Comparison of ENCODE assay signal across 12 mouse cellular contexts in genomic region chr11:60837644-60838406, GRCm38 (mm10). TPM values are rescaled to one million over a fixed set of nuclear protein-coding genes. Genes with fewer than 3 reads are reported as not detected.
A peak's percentile ranks its signal among the peaks of the same experiment; 100 is the strongest.
DNase-seq lines count a peak whose midpoint lies in the region; ATAC-seq and TF ChIP-seq lines count a peak whose summit lies in the region.
"Had no signal": no experiment of that assay in that cellular context is flagged by ENCODE, and none has a peak within 500 bp of the region (broad histone marks: within the 10 kb centered on the region; RNA-seq: fewer than 3 reads in every experiment).

No protein-coding gene starts in this region.

- no peak for TF ChIP-seq POLR2A in bone marrow macrophage, adult 2 months (IDR thresholded peaks at IDR 0.05; ENCODE audit: borderline replicate concordance, low read depth, low read length)

- TF ChIP-seq CTCF in bone marrow macrophage, adult 2 months (IDR thresholded peaks at IDR 0.05; ENCODE audit: low read depth, low read length), result no peak

- peak; percentile 67 for ATAC-seq in megakaryocyte progenitor cell, adult 5-6 weeks (replicated peaks; ENCODE audit: poor library complexity)
- no peak for ATAC-seq in midbrain, embryonic 11.5 days (ENCODE audit: low FRiP score)
- ATAC-seq in hindbrain, embryonic 11.5 days (ENCODE audit: low FRiP score), result no peak

- H3K36me3 ChIP-seq in midbrain, embryonic 11.5 days (ENCODE audit: control insufficient read depth, insufficient read depth, low read length), result no peaks in the 10 kb centered on the region
- no peaks in the 10 kb centered on the region for H3K36me3 ChIP-seq in hindbrain, embryonic 11.5 days (ENCODE audit: control insufficient read depth, insufficient read depth, low read length)
- H3K36me3 ChIP-seq: limb, embryonic 12.5 days had no signal

- DNase-seq in kidney, adult 8-10 months, result peak; percentile 16 to 44
- DNase-seq in kidney, adult 18-20 months, result no peak
- DNase-seq in large intestine, adult 2 months (ENCODE audit: low read depth, low spot score), result peak; percentile 54
- no peak for DNase-seq in ovary, postnatal 10 days (ENCODE audit: low spot score)
- no peak for DNase-seq in midbrain, embryonic 11.5 days (ENCODE audit: low spot score, missing footprints)
- DNase-seq in hindbrain, embryonic 11.5 days (ENCODE audit: low spot score), result no peak
- DNase-seq: cerebellum, adult 9-10 months had no signal

- H3K9me3 ChIP-seq in midbrain, embryonic 11.5 days (ENCODE audit: control insufficient read depth, low read length), result no peaks in the 10 kb centered on the region
- H3K9me3 ChIP-seq in hindbrain, embryonic 11.5 days (ENCODE audit: control insufficient read depth, low read length), result no peaks in the 10 kb centered on the region
- H3K9me3 ChIP-seq: forebrain, embryonic 10.5 days; heart, embryonic 10.5 days; limb, embryonic 12.5 days had no signal

- H3K4me2 ChIP-seq in midbrain, embryonic 11.5 days, result no peak overlapping the region
- H3K4me2 ChIP-seq in hindbrain, embryonic 11.5 days (replicated peaks; ENCODE audit: low read depth, low read length), result no peak overlapping the region
- H3K4me2 ChIP-seq: limb, embryonic 12.5 days had no signal

- peaks cover 70% of the 10 kb centered on the region for H3K4me1 ChIP-seq in bone marrow macrophage, adult 2 months (ENCODE audit: control insufficient read depth, insufficient read depth, low read length)
- H3K4me1 ChIP-seq in midbrain, embryonic 11.5 days (ENCODE audit: control insufficient read depth, insufficient read depth, low read length), result no peaks in the 10 kb centered on the region
- no peaks in the 10 kb centered on the region for H3K4me1 ChIP-seq in hindbrain, embryonic 11.5 days (replicated peaks; ENCODE audit: control insufficient read depth, insufficient read depth, low read length)
- H3K4me1 ChIP-seq: heart, embryonic 10.5 days; limb, embryonic 12.5 days had no signal

- H3K27ac ChIP-seq in bone marrow macrophage, adult 2 months (ENCODE audit: insufficient read depth, low read depth, low read length), result peak overlapping the region; percentile 89
- no peak overlapping the region for H3K27ac ChIP-seq in midbrain, embryonic 11.5 days (ENCODE audit: low read depth, low read length)
- no peak overlapping the region for H3K27ac ChIP-seq in hindbrain, embryonic 11.5 days (ENCODE audit: low read depth, low read length)
- H3K27ac ChIP-seq: forebrain, embryonic 10.5 days; heart, embryonic 10.5 days; limb, embryonic 12.5 days had no signal

- WGBS in large intestine, adult 2 months, result 34% methylated on average over 10 of the region's 10 CpGs
- WGBS in midbrain, embryonic 11.5 days, result 94% methylated on average over 10 of the region's 10 CpGs
- WGBS in hindbrain, embryonic 11.5 days, result 96% methylated on average over 10 of the region's 10 CpGs

- H3K27me3 ChIP-seq in midbrain, embryonic 11.5 days (ENCODE audit: control insufficient read depth, insufficient read depth, low read length), result no peaks in the 10 kb centered on the region
- no peaks in the 10 kb centered on the region for H3K27me3 ChIP-seq in hindbrain, embryonic 11.5 days (ENCODE audit: control insufficient read depth, insufficient read depth, low read length)
- H3K27me3 ChIP-seq: limb, embryonic 12.5 days had no signal

- no peak overlapping the region for H3K4me3 ChIP-seq in bone marrow macrophage, adult 2 months (ENCODE audit: insufficient read depth, low read length)
- no peak overlapping the region for H3K4me3 ChIP-seq in midbrain, embryonic 11.5 days (ENCODE audit: low read depth, low read length)
- H3K4me3 ChIP-seq in hindbrain, embryonic 11.5 days (ENCODE audit: low read depth, low read length), result no peak overlapping the region
- H3K4me3 ChIP-seq: forebrain, embryonic 10.5 days; heart, embryonic 10.5 days; limb, embryonic 12.5 days had no signal

- H3K9ac ChIP-seq in midbrain, embryonic 11.5 days (ENCODE audit: low read length), result no peak overlapping the region
- no peak overlapping the region for H3K9ac ChIP-seq in hindbrain, embryonic 11.5 days (ENCODE audit: low read depth, low read length)
- H3K9ac ChIP-seq: limb, embryonic 12.5 days had no signal

RNA-seq across cellular contexts. Expression of gene Dhrs7b, which starts 7.4 kb away (rescaled TPM):
- 20.4 and 20.6 TPM in 2 replicates for polyA plus RNA-seq in bone marrow macrophage, adult 2 months (2012; ENCODE audit: insufficient read depth, insufficient read length, missing spikeins)
- 47.6 and 49.2 TPM in 2 replicates for polyA plus RNA-seq in large intestine, adult 2 months (2012; rRNA removed)
- total RNA-seq in megakaryocyte progenitor cell, adult 5-6 weeks (2015), result 14.4 and 15.3 TPM in 2 replicates
- 14.2 and 19.3 TPM in 2 replicates for total RNA-seq in megakaryocyte progenitor cell, adult 5-6 weeks (2017)
- polyA plus RNA-seq in midbrain, embryonic 11.5 days (2014; fragmentation: Nextera tagmentation; extraction: Ambion mirVana), result 25.9 and 27.2 TPM in 2 replicates
- 23.5 and 30.5 TPM in 2 replicates for polyA plus RNA-seq in hindbrain, embryonic 11.5 days (2014; fragmentation: Nextera tagmentation; extraction: Ambion mirVana)

RNA-seq across cellular contexts. Expression of gene Shmt1, which starts 26.3 kb away (rescaled TPM):
- 1.4 and 4.9 TPM in 2 replicates for polyA plus RNA-seq in bone marrow macrophage, adult 2 months (2012; ENCODE audit: insufficient read depth, insufficient read length, missing spikeins)
- polyA plus RNA-seq in large intestine, adult 2 months (2012; rRNA removed), result 33.6 and 35.2 TPM in 2 replicates
- 36.8 and 39.8 TPM in 2 replicates for total RNA-seq in megakaryocyte progenitor cell, adult 5-6 weeks (2015)
- total RNA-seq in megakaryocyte progenitor cell, adult 5-6 weeks (2017), result 106 and 129 TPM in 2 replicates
- polyA plus RNA-seq in midbrain, embryonic 11.5 days (2014; fragmentation: Nextera tagmentation; extraction: Ambion mirVana), result 46.2 and 51.7 TPM in 2 replicates
- 32.9 and 37.3 TPM in 2 replicates for polyA plus RNA-seq in hindbrain, embryonic 11.5 days (2014; fragmentation: Nextera tagmentation; extraction: Ambion mirVana)

RNA-seq across cellular contexts. Expression of gene Tmem11, which starts 41.2 kb away (rescaled TPM):
- 19.4 and 20.8 TPM in 2 replicates for polyA plus RNA-seq in bone marrow macrophage, adult 2 months (2012; ENCODE audit: insufficient read depth, insufficient read length, missing spikeins)
- 59.9 and 74.0 TPM in 2 replicates for polyA plus RNA-seq in large intestine, adult 2 months (2012; rRNA removed)
- 23.9 and 30.3 TPM in 2 replicates for total RNA-seq in megakaryocyte progenitor cell, adult 5-6 weeks (2015)
- 66.9 and 71.3 TPM in 2 replicates for total RNA-seq in megakaryocyte progenitor cell, adult 5-6 weeks (2017)
- polyA plus RNA-seq in midbrain, embryonic 11.5 days (2014; fragmentation: Nextera tagmentation; extraction: Ambion mirVana), result 60.2 and 67.2 TPM in 2 replicates
- 62.4 and 64.8 TPM in 2 replicates for polyA plus RNA-seq in hindbrain, embryonic 11.5 days (2014; fragmentation: Nextera tagmentation; extraction: Ambion mirVana)

Comparison
In these comparisons a context has a peak if more than half of its experiments do, and no peak if none do; other contexts are left out.
1. DNase-seq: peak in kidney, adult 8-10 months (2 of 2) and large intestine, adult 2 months (single experiment); none in kidney, adult 18-20 months (single experiment), ovary, postnatal 10 days (single experiment), midbrain, embryonic 11.5 days (single experiment) and hindbrain, embryonic 11.5 days (single experiment).